Mouse (Mus musculus): ENCODE data around the gene Dok7. TPM values are rescaled to one million over a fixed set of nuclear protein-coding genes. Genes with fewer than 3 reads are reported as not detected.
A peak's percentile ranks its signal among the peaks of the same experiment; 100 is the strongest.

Gene Dok7
- polyA plus RNA-seq, 1 experiment = 15.8 TPM

GRCm38 (mm10) chr5:35134286-35134685, 77.7 kb downstream of the Dok7 start:
- no peaks in the 10 kb centered on the region for H3K79me2 ChIP-seq (ENCODE audit: control insufficient read depth, insufficient read depth)
- no peaks in the 10 kb centered on the region for H3K36me3 ChIP-seq (ENCODE audit: control insufficient read depth, insufficient read depth)
- H3K4me3 ChIP-seq (ENCODE audit: insufficient read depth, poor library complexity, severe bottlenecking) = no peak overlapping the region
- H3ac ChIP-seq (ENCODE audit: control insufficient read depth, insufficient read length, low read depth) = no peak overlapping the region
- H3K79me3 ChIP-seq (ENCODE audit: low read depth) = no peaks in the 10 kb centered on the region
- peaks cover 50% of the 10 kb centered on the region for H3K27me3 ChIP-seq (ENCODE audit: control insufficient read depth, insufficient read depth, insufficient read length)
- TF ChIP-seq MAX (IDR thresholded peaks at IDR 0.05) = no peak
- TF ChIP-seq USF1 (IDR thresholded peaks at IDR 0.05; ENCODE audit: low read depth) = no peak
- no peak for TF ChIP-seq CTCF (IDR thresholded peaks at IDR 0.05; ENCODE audit: control insufficient read depth, insufficient read depth, insufficient read length)
- TF ChIP-seq FOSL1 (IDR thresholded peaks at IDR 0.05; ENCODE audit: insufficient read depth, low read length, poor library complexity, severe bottlenecking) = no peak
- TF ChIP-seq MYOD1 (IDR thresholded peaks at IDR 0.05; ENCODE audit: control insufficient read depth, insufficient read length, low read depth) = no peak
- no peak for TF ChIP-seq MYOG (IDR thresholded peaks at IDR 0.05; ENCODE audit: control insufficient read depth, extremely low read depth, insufficient read length)
- no peak for TF ChIP-seq CEBPB (IDR thresholded peaks at IDR 0.05; ENCODE audit: low read depth)

GRCm38 (mm10) chr5:35135903-35136302, 79.3 kb downstream of the Dok7 start:
- no peaks in the 10 kb centered on the region for H3K79me2 ChIP-seq (ENCODE audit: control insufficient read depth, insufficient read depth)
- H3K79me3 ChIP-seq (ENCODE audit: low read depth) = no peaks in the 10 kb centered on the region
- no peaks in the 10 kb centered on the region for H3K36me3 ChIP-seq (ENCODE audit: control insufficient read depth, insufficient read depth)
- H3K27me3 ChIP-seq (ENCODE audit: control insufficient read depth, insufficient read depth, insufficient read length) = peaks cover 58% of the 10 kb centered on the region
- H3K4me3 ChIP-seq (ENCODE audit: insufficient read depth, poor library complexity, severe bottlenecking) = no peak overlapping the region
- no peak overlapping the region for H3ac ChIP-seq (ENCODE audit: control insufficient read depth, insufficient read length, low read depth)
- TF ChIP-seq MAX (IDR thresholded peaks at IDR 0.05) (no peak), CTCF (IDR thresholded peaks at IDR 0.05; ENCODE audit: control insufficient read depth, insufficient read depth, insufficient read length) (no peak), FOSL1 (IDR thresholded peaks at IDR 0.05; ENCODE audit: insufficient read depth, low read length, poor library complexity, severe bottlenecking) (no peak), MYOG (IDR thresholded peaks at IDR 0.05; ENCODE audit: control insufficient read depth, extremely low read depth, insufficient read length) (no peak), CEBPB (IDR thresholded peaks at IDR 0.05; ENCODE audit: low read depth) (no peak), MYOD1 (IDR thresholded peaks at IDR 0.05; ENCODE audit: control insufficient read depth, insufficient read length, low read depth) (no peak), USF1 (IDR thresholded peaks at IDR 0.05; ENCODE audit: low read depth) (no peak)

Small RNA genes within 50 kb of the gene (microRNA-seq; reads per million reads assigned to microRNA genes)
- 6.2 reads per million, percentile 54 among the genes with 10 or more reads in this experiment for gene Mir3097 (ENCODE audit: borderline microRNAs expressed)

Other genes with a start within 250 kb of the Dok7 start
- gene Msantd1, start 148.8 kb upstream of the Dok7 start, polyA plus RNA-seq (2012; fragmentation: generic; extraction: Trizol) = not detected
- 50.6 TPM for gene Rgs12, start 107.3 kb upstream of the Dok7 start, polyA plus RNA-seq (2012; fragmentation: generic; extraction: Trizol)
- gene Hgfac, start 15.3 kb upstream of the Dok7 start, polyA plus RNA-seq (2012; fragmentation: generic; extraction: Trizol) = 0.06 TPM
- gene Lrpap1, start 49.0 kb downstream of the Dok7 start, polyA plus RNA-seq (2012; fragmentation: generic; extraction: Trizol) = 26.5 TPM
- not detected for gene Adra2c, start 221.6 kb downstream of the Dok7 start, polyA plus RNA-seq (2012; fragmentation: generic; extraction: Trizol)